Mouse (Mus musculus): ENCODE data around the gene Mipep.

GRCm38 (mm10) chr14:60757265-60757664 lies 27.1 kb upstream of the Mipep start:
- TF ChIP-seq GATA1 (IDR thresholded peaks at IDR 0.05; ENCODE audit: borderline replicate concordance, low read length) (no peak), FLI1 (IDR thresholded peaks at IDR 0.05; ENCODE audit: low read length) (no peak)
